Mouse (Mus musculus): ENCODE measurements around the gene Dennd6a.

DNA sequence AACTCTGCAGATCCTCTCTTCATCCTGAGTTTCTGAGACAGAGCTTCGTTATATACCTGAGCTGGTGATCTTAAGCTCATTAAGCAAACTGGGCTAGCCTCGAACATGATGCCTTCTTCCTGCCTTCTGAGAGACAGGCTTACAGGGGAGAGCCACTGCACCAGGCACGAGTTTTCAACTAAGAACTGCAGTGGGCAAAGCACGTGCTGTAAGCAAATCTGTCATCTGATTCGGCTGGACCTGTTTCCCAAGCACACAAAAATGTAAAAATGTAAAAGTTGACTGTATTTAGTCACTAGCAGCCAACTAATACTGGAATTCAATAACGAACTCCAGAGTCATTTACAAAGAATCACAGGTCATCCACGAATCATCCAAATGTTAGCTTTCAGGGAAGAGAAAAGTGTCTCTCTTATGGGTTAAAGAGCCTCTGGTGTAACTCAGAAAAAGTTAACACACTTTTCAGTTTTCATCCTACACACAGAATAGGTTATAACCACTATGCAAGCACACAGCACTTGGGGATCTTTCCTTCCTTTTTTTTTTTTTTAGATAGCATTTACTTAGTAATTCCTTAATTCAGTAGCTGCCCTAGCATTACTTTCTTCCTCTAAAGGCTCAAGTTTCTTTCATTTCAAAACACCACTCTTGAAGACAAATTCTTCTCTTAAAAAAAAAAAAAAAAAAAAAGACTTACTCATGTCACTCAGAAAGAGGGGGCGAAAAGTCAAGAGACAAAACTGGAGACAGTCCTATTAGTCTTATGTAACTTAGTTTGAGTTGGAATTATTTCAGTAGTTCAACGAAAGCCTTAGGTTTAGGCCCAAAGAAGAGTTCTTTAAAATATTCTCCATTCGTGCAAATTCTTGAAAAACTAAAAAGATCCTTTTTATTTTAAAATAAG, 42.0 kb upstream of the Dennd6a start:
- TF ChIP-seq HCFC1 (IDR thresholded peaks at IDR 0.05; ENCODE audit: borderline replicate concordance, insufficient read depth, low read length): no peak
- no peak for TF ChIP-seq MAFK (IDR thresholded peaks at IDR 0.05; ENCODE audit: insufficient read depth, low read depth, low read length)
- TF ChIP-seq ZC3H11A (IDR thresholded peaks at IDR 0.05; ENCODE audit: borderline replicate concordance, low read depth, low read length): no peak
- no peak for TF ChIP-seq ZNF384 (IDR thresholded peaks at IDR 0.05; ENCODE audit: low read depth, low read length)
- no peak for TF ChIP-seq CHD2 (IDR thresholded peaks at IDR 0.05; ENCODE audit: low read depth, low read length)

All from ES-E14 (cell line).